Mouse (Mus musculus): ENCODE measurements around the gene Polr1b.

Gene Polr1b

GRCm38 (mm10) chr2:129090370-129090769, 10.4 kb upstream of the Polr1b start:
- TF ChIP-seq GATA4 (IDR thresholded peaks at IDR 0.05; ENCODE audit: insufficient replicate concordance, low read length) = no peak

GRCm38 (mm10) chr2:129092810-129093209, 8.0 kb upstream of the Polr1b start:
- TF ChIP-seq GATA4 (IDR thresholded peaks at IDR 0.05; ENCODE audit: insufficient replicate concordance, low read length) = no peak

GRCm38 (mm10) chr2:129093926-129094724, 6.7 kb upstream of the Polr1b start:
- TF ChIP-seq GATA4 (IDR thresholded peaks at IDR 0.05; ENCODE audit: insufficient replicate concordance, low read length) = no peak

DNA sequence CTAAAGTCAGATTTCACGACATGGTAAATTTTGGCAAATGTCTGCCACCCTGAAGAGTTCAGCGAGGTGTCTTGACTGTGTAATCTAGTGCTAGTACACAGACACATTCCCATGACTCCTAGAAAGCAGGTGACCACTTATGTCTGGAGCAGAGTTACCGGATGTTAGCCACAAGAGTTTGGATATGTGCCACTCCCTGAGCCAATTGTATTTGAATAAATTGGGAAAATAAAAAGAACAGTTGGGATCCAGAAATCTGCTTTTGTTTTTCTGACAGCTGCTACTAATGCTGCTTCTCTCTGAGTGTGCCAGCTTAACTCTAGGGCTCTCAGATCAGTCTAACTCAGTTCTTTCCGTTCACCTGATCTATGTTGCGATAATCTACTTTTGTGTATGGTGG, 12.1 kb downstream of the Polr1b start:
- no peak for TF ChIP-seq GATA4 (IDR thresholded peaks at IDR 0.05; ENCODE audit: insufficient replicate concordance, low read length)

DNA sequence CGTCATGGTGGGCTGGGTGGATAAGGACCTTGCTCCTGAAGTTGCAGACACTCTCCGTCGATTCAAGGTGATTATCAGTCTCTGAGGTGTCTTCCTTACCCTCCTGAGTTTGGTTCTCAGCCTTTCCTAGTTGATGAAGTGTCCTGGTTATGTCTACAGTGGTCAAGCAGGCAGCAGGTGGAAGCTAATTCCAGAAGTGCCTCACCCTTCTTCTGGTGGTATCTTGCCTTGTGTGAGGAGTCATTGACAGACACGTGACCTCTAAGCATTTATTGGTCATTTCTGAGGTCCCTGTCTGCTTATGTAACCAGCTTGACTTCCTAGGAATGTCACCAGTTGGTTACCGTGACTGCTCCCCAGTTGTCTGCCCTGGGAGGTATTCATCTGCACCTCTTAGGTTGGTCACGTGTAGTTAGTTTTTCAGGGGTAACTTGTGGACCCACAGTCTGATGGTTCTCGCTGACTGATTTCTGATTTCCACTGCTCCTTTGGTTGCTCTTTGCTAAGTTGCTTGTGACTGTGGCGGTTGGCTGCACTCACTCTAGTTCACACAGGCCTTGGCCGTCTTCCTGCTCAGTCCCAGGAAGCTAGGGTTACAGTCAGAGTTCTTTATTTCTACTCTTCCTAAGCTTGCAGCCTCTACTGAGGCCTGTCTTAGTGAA, 15.0 kb downstream of the Polr1b start:
- TF ChIP-seq GATA4 (IDR thresholded peaks at IDR 0.05; ENCODE audit: insufficient replicate concordance, low read length) = no peak

GRCm38 (mm10) chr2:129116368-129116739, 15.6 kb downstream of the Polr1b start:
- no peak for TF ChIP-seq GATA4 (IDR thresholded peaks at IDR 0.05; ENCODE audit: insufficient replicate concordance, low read length)

DNA sequence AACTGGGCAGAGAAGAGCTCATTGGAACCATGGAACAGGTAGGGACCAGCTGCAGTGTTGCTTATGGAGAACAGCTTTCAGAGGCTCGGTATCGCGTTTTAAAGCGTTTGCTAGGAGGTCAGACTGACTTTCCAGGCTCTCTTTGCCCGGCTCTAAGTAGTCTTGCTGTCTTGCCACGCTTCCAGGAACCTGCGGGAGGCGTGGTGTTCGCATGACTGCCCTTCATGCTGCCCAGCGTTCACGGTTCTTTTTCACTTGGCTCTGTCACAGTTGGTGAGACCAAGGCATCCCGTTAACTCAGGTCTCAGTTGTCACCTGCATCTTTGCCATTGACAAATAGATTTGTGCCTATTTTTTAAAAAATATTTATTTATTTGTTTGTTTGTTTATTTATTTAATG, 17.3 kb downstream of the Polr1b start:
- no peak for TF ChIP-seq GATA4 (IDR thresholded peaks at IDR 0.05; ENCODE audit: insufficient replicate concordance, low read length)

DNA sequence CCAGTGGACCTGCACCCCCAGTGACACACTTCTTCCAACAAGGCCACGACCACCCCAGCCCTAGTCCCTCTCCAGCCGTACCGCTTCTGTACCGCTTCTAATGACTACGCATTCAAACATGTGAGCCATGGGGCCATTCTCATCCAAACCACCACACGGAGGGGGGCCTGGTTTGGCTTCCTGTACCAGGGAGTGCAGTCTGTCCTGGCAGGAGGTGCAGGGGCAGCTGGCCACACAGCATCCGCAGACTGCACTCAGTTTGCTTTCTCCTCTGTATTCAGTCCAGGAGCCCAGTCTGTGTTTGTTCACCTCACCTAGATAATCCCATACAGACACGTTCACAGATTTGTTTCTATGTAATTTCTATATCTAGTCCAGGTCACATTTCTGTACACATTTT, 21.2 kb downstream of the Polr1b start:
- no peak for TF ChIP-seq GATA4 (IDR thresholded peaks at IDR 0.05; ENCODE audit: insufficient replicate concordance, low read length)

GRCm38 (mm10) chr2:129129412-129129929, 28.7 kb downstream of the Polr1b start, which contains the start of gene Chchd5:
TSS of gene Chchd5 (plus strand) at chr2:129129700.
- peak; percentile 18; the same call in 1 of the 2 replicates for TF ChIP-seq GATA4 (IDR thresholded peaks at IDR 0.05; ENCODE audit: insufficient replicate concordance, low read length)

DNA sequence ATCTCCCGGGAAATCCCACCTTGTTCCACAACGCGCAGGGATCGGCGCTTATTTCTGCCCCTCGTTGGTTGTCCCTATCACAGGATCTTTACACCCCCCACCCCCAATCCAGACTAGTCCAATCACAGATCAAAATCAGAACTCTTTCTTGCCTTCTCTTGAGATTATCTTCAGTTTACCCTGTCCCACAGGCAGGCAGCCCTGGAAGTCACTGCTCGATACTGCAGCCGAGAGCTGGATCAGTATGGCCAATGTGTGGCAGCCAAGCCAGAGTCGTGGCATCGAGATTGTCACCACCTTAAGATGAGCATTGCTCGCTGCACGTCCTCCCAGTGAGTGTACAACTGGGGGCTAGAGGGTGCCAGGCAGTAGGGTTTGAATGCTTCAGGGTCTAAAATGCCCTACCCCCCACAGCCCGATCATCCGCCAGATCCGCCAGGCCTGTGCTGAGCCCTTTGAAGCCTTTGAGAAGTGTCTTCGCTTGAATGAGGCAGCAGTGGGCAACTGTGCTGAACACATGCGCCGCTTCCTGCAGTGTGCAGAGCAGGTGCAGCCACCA, 29.3 kb downstream of the Polr1b start:
- no peak for TF ChIP-seq GATA4 (IDR thresholded peaks at IDR 0.05; ENCODE audit: insufficient replicate concordance, low read length)

DNA sequence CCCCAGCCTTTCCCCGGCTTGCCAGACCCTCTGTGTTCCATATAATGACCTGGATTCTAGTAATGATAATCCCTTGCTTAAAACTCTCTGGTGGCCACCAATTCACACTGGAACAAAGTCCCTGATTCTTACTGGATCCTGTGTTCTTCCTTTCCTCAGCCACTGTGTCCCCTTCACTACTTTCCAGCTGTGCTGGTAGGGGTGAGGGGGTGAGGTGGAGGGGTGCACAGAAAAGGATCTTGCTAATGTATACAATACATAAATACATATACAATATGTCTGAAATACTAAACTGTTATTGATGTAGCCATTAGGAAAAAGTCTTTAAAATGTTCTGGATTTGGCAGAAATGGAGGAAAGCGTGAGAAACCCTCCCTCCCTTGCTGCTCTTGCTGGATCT, 30.0 kb downstream of the Polr1b start:
- no peak for TF ChIP-seq GATA4 (IDR thresholded peaks at IDR 0.05; ENCODE audit: insufficient replicate concordance, low read length)

DNA sequence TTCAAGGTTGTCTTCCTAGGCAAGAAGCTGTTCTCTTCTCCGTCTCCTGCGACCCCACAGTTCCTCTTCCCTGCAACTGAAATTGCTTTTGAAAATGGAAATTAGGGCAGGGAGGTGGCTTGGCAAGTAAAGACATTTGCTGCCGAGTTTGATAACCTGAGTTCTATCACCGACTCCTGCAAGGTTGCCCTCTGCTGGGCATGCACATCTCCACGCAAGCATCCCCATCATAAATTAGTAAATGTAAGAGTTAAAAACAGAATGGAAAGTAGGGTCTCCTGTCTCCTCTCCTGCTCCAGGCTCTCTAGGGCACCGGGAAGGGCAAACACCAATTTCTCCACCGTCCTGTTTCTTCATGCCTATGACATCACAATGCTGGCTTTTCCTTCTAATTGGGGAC, 31.4 kb downstream of the Polr1b start:
- no peak for TF ChIP-seq GATA4 (IDR thresholded peaks at IDR 0.05; ENCODE audit: insufficient replicate concordance, low read length)

DNA sequence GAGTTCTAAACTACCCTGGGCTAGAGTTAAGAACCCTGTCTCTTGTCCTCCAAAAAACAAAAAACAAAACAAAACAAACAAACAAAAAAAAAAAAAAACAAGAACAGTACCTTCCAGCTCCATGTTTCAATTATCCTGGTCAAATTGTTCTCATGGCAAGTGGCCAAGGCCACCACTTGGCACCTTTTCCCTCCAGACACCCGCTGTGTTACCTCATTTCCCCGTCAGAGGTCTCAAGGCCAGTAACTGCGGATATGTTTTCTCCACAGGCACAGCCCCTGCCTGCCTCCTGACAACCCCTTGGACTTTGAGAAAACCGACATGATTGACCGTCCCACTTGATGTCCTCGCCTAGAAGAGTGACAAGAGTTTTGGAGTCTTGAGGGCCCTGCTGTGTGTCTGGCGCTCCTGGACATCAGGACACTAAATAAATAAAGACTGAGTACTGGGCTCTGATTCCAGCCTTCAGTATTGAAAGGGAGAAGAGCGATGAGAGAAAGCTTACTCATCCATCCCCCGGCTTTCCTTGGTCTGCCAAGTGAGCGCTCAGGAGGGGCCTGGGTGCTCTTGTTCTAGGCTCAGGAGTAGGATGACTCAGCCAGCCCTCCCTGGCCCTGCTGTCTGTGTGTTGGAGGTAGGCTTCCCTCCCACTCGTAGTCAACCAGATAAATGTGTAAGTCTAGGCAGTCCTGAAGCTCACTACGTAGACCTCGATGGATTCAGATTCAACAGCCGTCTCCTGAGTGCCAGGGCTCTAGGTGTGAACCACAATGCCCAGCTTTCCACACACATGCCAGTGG, 32.4 kb downstream of the Polr1b start:
- TF ChIP-seq GATA4 (IDR thresholded peaks at IDR 0.05; ENCODE audit: insufficient replicate concordance, low read length) = no peak

- TF ChIP-seq GATA4 (IDR thresholded peaks at IDR 0.05; ENCODE audit: insufficient replicate concordance, low read length) = no peak
Observed at GRCm38 (mm10) chr2:129139906-129140305, 39.1 kb downstream of the Polr1b start.

DNA sequence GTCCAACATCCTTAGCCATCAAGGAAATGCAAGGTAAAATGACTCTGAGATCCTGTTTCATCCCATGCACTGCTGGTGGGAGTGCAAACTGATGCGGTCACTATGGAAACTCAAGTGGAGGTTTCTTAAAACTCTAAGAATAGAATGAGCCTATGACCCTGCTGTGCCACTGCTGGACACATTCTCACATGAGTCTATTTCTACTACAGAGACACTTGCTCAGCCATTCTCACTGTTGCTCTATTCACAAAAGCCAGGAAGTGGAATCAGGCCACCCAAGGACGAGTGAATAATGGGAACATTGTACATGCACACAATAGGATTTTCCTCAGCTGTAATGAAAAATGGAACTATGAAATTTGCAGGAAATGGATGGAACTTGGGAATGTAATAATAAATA, 48.0 kb downstream of the Polr1b start:
- TF ChIP-seq GATA4 (IDR thresholded peaks at IDR 0.05; ENCODE audit: insufficient replicate concordance, low read length) = no peak

All from liver, adult (tissue).